8 mouse cellular contexts compared by ENCODE assay signal in genomic region chr6:116193394-116194393, GRCm38 (mm10). TPM values are rescaled to one million over a fixed set of nuclear protein-coding genes. Genes with fewer than 3 reads are reported as not detected.
A peak's percentile ranks its signal among the peaks of the same experiment; 100 is the strongest.
DNase-seq lines count a peak whose midpoint lies in the region; ATAC-seq and TF ChIP-seq lines count a peak whose summit lies in the region.

Gene Tmcc1 (minus strand): TSS chr6:116193486.

- peak within 1 kb of the TSS; percentile 27; the same call in 1 of the 2 replicates for H3K27ac ChIP-seq in bone marrow macrophage, adult 2 months (ENCODE audit: insufficient read depth, low read depth, low read length)
- no peak within 1 kb of the TSS for H3K27ac ChIP-seq in embryonic fibroblast, embryonic 13.5 days (ENCODE audit: insufficient read depth, low read length)
- H3K27ac ChIP-seq in kidney, embryonic 14.5 days (ENCODE audit: low read depth, low read length) = peak within 1 kb of the TSS; percentile 63
- H3K27ac ChIP-seq in limb, embryonic 15.5 days = peak within 1 kb of the TSS; percentile 83

- H3K36me3 ChIP-seq in kidney, embryonic 14.5 days (ENCODE audit: control insufficient read depth, insufficient read depth, low read length) = no peaks in the 10 kb centered on the region
- H3K36me3 ChIP-seq in limb, embryonic 15.5 days = no peaks in the 10 kb centered on the region

- no peak for TF ChIP-seq CTCF in bone marrow macrophage, adult 2 months (IDR thresholded peaks at IDR 0.05; ENCODE audit: low read depth, low read length)
- peak; percentile 3; the same call in 1 of the 2 replicates for TF ChIP-seq CTCF in embryonic fibroblast, embryonic 13.5 days (IDR thresholded peaks at IDR 0.05; ENCODE audit: borderline replicate concordance, insufficient read depth, low read length)

- H3K27me3 ChIP-seq in kidney, embryonic 14.5 days (ENCODE audit: control insufficient read depth, insufficient read depth, low read length) = no peaks in the 10 kb centered on the region
- 0 out of 2 replicates have a peak, but pooled peaks cover 3% of the 10 kb centered on the region for H3K27me3 ChIP-seq in limb, embryonic 15.5 days

- H3K4me2 ChIP-seq in kidney, embryonic 14.5 days (replicated peaks; ENCODE audit: low read depth, low read length) = peak within 1 kb of the TSS; percentile 85
- H3K4me2 ChIP-seq in limb, embryonic 15.5 days = peak within 1 kb of the TSS; percentile 83

- peak; percentile 93 for ATAC-seq in kidney, embryonic 14.5 days (ENCODE audit: low FRiP score, low TSS enrichment)
- peak; percentile 91 for ATAC-seq in limb, embryonic 15.5 days (ENCODE audit: insufficient number of reproducible peaks, low FRiP score, low TSS enrichment, low read depth)

- no peaks in the 10 kb centered on the region for H3K9me3 ChIP-seq in kidney, embryonic 14.5 days (ENCODE audit: control insufficient read depth, low read length)
- no peaks in the 10 kb centered on the region for H3K9me3 ChIP-seq in limb, embryonic 15.5 days

- peaks cover 14% of the 10 kb centered on the region for H3K4me1 ChIP-seq in bone marrow macrophage, adult 2 months (ENCODE audit: control insufficient read depth, insufficient read depth, low read length)
- H3K4me1 ChIP-seq in embryonic fibroblast, embryonic 13.5 days (ENCODE audit: control insufficient read depth, insufficient read depth, low read length) = no peaks in the 10 kb centered on the region; the same call in none of the 2 replicates
- peaks cover 12% of the 10 kb centered on the region; the same call in 1 of the 2 replicates for H3K4me1 ChIP-seq in kidney, embryonic 14.5 days (ENCODE audit: control insufficient read depth, insufficient read depth, low read length)
- H3K4me1 ChIP-seq in limb, embryonic 15.5 days = peaks cover 26% of the 10 kb centered on the region

- no peak for TF ChIP-seq POLR2A in bone marrow macrophage, adult 2 months (IDR thresholded peaks at IDR 0.05; ENCODE audit: borderline replicate concordance, low read depth, low read length)
- peak; percentile 71 for TF ChIP-seq POLR2A in embryonic fibroblast, embryonic 13.5 days (IDR thresholded peaks at IDR 0.05; ENCODE audit: low read depth, low read length)

- peak within 1 kb of the TSS; percentile 88 for H3K9ac ChIP-seq in kidney, embryonic 14.5 days (ENCODE audit: low read depth, low read length)
- H3K9ac ChIP-seq in limb, embryonic 15.5 days = peak within 1 kb of the TSS; percentile 76

- DNase-seq in A20 (ENCODE audit: low read depth, low spot score) = peak; percentile 97
- DNase-seq in heart, adult 9 months (ENCODE audit: low spot score in 2 of 2) = peak; percentile 98 to 99
- DNase-seq in monocyte, adult 2 months (ENCODE audit: low read depth in 1 of 2, low spot score in 2 of 2) = peak; percentile 82 to 94
- peak; percentile 98 for DNase-seq in spleen, postnatal 36 days (ENCODE audit: low spot score in 2 of 2)

- WGBS in kidney, embryonic 14.5 days = under 1% methylated on average over 62 of the region's 68 CpGs
- under 1% methylated on average over 47 of the region's 68 CpGs for WGBS in limb, embryonic 15.5 days

- peak within 1 kb of the TSS; percentile 71 for H3K4me3 ChIP-seq in bone marrow macrophage, adult 2 months (ENCODE audit: insufficient read depth, low read length)
- H3K4me3 ChIP-seq in embryonic fibroblast, embryonic 13.5 days (ENCODE audit: insufficient read depth, low read length) = peak within 1 kb of the TSS; percentile 82
- H3K4me3 ChIP-seq in kidney, embryonic 14.5 days (ENCODE audit: low read length) = peak within 1 kb of the TSS; percentile 88
- peak within 1 kb of the TSS; percentile 69 for H3K4me3 ChIP-seq in limb, embryonic 15.5 days

RNA-seq across cellular contexts. Expression of gene Tmcc1, which starts in this region (rescaled TPM):
- polyA plus RNA-seq in bone marrow macrophage, adult 2 months (2012; ENCODE audit: insufficient read depth, insufficient read length, missing spikeins) = 41.2 and 41.6 TPM in 2 replicates
- 22.1 and 22.7 TPM in 2 replicates for polyA plus RNA-seq in embryonic fibroblast, embryonic 13.5 days (2011; ENCODE audit: insufficient read length, low read depth, missing spikeins)
- polyA plus RNA-seq in kidney, embryonic 14.5 days (2014; fragmentation: Nextera tagmentation; extraction: Ambion mirVana) = 14.1 and 17.6 TPM in 2 replicates
- 10.8 and 12.0 TPM in 2 replicates for polyA plus RNA-seq in limb, embryonic 15.5 days (2015; fragmentation: Nextera tagmentation; extraction: Ambion mirVana)
